Mouse (Mus musculus): ENCODE results near the gene Osbpl8.

The Osbpl8 gene

DNA sequence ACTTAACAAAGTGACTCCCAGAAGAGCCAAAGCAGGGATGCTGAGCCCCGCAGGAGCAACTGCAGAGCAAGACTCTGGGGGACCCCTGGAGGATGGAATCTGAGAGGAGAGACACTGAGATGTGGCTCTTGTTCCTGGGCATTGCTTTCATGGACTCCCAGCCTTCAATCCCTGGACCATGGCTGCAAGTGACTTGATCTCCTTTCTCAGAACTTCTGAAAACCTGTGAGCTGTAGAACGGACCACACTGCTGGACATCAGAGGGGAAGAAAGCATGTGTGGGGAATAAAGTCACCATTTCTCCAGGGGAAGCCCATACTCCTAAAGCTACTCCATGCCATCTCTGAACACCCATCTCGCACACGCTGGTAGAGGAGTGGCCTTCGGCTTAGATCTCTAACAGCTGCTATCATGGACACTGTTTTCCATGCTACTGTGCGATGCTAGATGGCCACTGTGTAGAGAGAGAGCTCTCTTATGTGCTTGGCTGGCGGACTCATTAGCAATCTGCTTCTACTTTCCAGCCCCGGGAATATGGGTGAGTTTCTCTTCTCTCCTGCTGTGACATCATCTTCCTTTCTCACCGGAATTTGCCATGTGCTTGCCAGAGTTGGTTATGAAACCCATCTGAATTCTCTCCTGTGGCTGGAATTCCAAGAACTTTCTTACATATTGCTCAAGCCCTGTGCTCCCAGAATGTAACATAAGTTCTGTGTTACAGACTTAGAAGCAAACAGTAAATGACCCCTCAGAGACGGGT lies 150.3 kb downstream of the Osbpl8 start:
- no peak for DNase-seq (ENCODE audit: low read depth)

DNA sequence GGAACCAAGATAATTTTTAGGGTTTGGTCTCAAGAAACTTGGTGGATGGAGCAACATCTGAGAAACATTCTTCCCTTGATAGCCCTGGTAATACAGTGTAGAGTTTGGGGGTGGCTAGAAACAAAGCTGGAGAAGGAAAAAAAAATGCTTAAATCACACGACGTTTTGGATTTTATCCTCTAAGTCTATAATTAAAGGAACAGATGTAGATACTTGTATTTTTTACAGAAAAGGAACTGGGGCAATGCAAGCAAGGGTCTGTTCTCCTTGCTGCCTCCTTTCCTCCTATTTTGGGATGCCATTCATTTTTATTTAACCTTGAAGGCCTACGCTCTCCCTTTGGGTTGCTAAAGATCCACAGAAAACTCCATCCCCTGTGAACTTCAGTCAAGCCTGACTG lies 151.4 kb downstream of the Osbpl8 start:
- DNase-seq (ENCODE audit: low read depth) = no peak

- DNase-seq (ENCODE audit: low read depth) = no peak
Observed at GRCm38 (mm10) chr10:111318021-111318420, 153.5 kb downstream of the Osbpl8 start.

- DNase-seq (ENCODE audit: low read depth) = no peak
Observed at GRCm38 (mm10) chr10:111318805-111319500, 154.4 kb downstream of the Osbpl8 start.

- DNase-seq (ENCODE audit: low read depth) = no peak
Observed at GRCm38 (mm10) chr10:111320579-111320978, 156.0 kb downstream of the Osbpl8 start.

GRCm38 (mm10) chr10:111327957-111328356 lies 163.4 kb downstream of the Osbpl8 start:
- no peak for DNase-seq (ENCODE audit: low read depth)

GRCm38 (mm10) chr10:111329326-111329725 lies 164.8 kb downstream of the Osbpl8 start:
- no peak for DNase-seq (ENCODE audit: low read depth)

GRCm38 (mm10) chr10:111334902-111335301 lies 170.3 kb downstream of the Osbpl8 start:
- DNase-seq (ENCODE audit: low read depth) = no peak

GRCm38 (mm10) chr10:111335517-111336352 lies 171.2 kb downstream of the Osbpl8 start:
- DNase-seq (ENCODE audit: low read depth) = no peak

GRCm38 (mm10) chr10:111336353-111336713 lies 171.8 kb downstream of the Osbpl8 start:
- no peak for DNase-seq (ENCODE audit: low read depth)

- no peak for DNase-seq (ENCODE audit: low read depth)
Observed at GRCm38 (mm10) chr10:111339296-111339695, 174.7 kb downstream of the Osbpl8 start.

DNA sequence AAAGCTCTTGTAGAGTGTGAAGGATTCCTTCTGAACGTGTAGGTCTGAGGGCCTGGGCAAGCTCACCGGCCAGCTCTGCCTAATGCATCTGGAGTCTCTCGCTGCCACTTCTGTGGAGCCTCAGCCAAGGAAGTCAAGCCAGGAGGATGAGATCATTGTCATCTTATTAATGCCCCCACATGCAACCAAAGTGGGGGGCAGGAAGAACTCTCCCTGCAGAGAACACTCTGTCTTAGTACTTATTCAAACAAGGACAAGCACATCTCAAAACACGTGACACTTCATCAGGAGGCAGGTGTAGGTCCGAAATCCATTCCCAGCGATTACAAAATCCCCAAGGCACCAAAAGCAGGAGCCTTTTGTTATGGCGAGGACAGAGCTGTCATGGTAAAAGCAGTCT lies 177.2 kb downstream of the Osbpl8 start:
- no peak for DNase-seq (ENCODE audit: low read depth)

- no peak for DNase-seq (ENCODE audit: low read depth)
Observed at GRCm38 (mm10) chr10:111343555-111343954, 179.0 kb downstream of the Osbpl8 start.

Data from c-Kit-positive CD71-positive TER-119-negative erythroid progenitor cells, embryonic 14.5 days (primary cell).